Mouse (Mus musculus) hematopoietic stem cell, adult 5-6 weeks (primary cell): Measurements from ENCODE around the gene Gm2832. TPM values are rescaled to one million over a fixed set of nuclear protein-coding genes. Genes with fewer than 3 reads are reported as not detected.
"Not testable (repeated sequence)": the region's sequence is repeated elsewhere in the genome, so short reads cannot be mapped to it uniquely, and the experiment has no call there.

Experiments
- ATAC-seq, 2 experiments: fragments of 125-278 bp in 1 of 2; replicated peaks in 1 of 2; 2 replicates each; pipeline ENCODE4 v1.8.0; 2016 to 2017; ENCODE audit warnings: inconsistent platforms in 2 of 2, mild to moderate bottlenecking in 2 of 2, moderate number of reproducible peaks in 2 of 2, low read depth in 1 of 2, moderate TSS enrichment in 1 of 2; ENCODE audit not compliant: low FRiP score in 2 of 2, poor library complexity in 2 of 2, severe bottlenecking in 2 of 2, insufficient read depth in 1 of 2, low TSS enrichment in 1 of 2
- total RNA-seq: library from RNA; stranded (forward); fragments of 172-1452, 232-1000 nt; gene quantifications from 2 replicates; pipeline ENCODE4 v1.2.3, GENCODE M21; 2017

Gene Gm2832
- total RNA-seq, result not detected in 2 replicates

DNA sequence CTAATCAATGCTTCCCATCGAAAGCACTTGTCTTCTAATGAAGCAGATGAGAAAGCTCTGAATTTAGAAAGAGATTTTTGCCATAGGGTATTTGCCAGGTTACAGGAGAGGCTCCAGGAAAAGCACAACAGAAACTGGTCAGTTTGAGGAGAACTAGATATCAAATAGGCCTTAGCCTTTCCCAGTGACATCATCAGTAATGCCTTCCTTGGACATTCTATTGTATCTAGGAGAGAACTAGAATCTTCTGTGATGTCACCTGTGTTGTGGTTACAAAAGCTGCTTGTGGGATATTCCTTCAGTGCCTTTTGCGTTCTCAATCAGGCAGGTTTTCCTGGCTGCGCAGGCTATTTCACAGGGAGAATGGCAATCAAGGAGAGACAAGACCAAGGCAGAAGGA is at the start of gene Gm2832:
Gm2832 (plus strand) TSS at position 301 of the 400 bp plus-strand sequence.
- not testable (repeated sequence) for ATAC-seq

- not testable (repeated sequence) for ATAC-seq
These were observed 15.3 kb upstream of the Gm2832 start for GRCm38 (mm10) chr14:41263296-41263695.

- not testable (repeated sequence) for ATAC-seq
These were observed 14.5 kb upstream of the Gm2832 start for GRCm38 (mm10) chr14:41263853-41264755.

- peak in 1 of 2 experiments; percentile 12; a peak in 2 of 4 replicates for ATAC-seq
These were observed 13.6 kb upstream of the Gm2832 start for GRCm38 (mm10) chr14:41264756-41265566.

GRCm38 (mm10) chr14:41285965-41286364 is 7.4 kb downstream of the Gm2832 start:
- not testable (repeated sequence) for ATAC-seq

Other genes with a start within 250 kb of the Gm2832 start
- gene Dydc2, start 209.6 kb upstream of the Gm2832 start, total RNA-seq, result not detected in 2 replicates
- gene Dydc1, start 205.9 kb upstream of the Gm2832 start, total RNA-seq, result not detected in 2 replicates
- gene Mat1a, start 173.8 kb upstream of the Gm2832 start, total RNA-seq, result not detected in 2 replicates
- not detected in 2 replicates for gene Sftpa1, start 147.0 kb upstream of the Gm2832 start, total RNA-seq
- gene Mbl1, start 127.3 kb upstream of the Gm2832 start, total RNA-seq, result not detected in 2 replicates
- gene Sftpd, start 93.7 kb upstream of the Gm2832 start, total RNA-seq, result not detected in 2 replicates
- gene Gm5798, start 69.8 kb downstream of the Gm2832 start, total RNA-seq, result not detected in 2 replicates
- not detected in 2 replicates for gene Gm7945, start 107.6 kb downstream of the Gm2832 start, total RNA-seq
- gene Gm6482, start 129.5 kb downstream of the Gm2832 start, total RNA-seq, result not detected in 2 replicates
- gene Gm7954, start 174.7 kb downstream of the Gm2832 start, total RNA-seq, result not detected in 2 replicates
- gene Gm3486, start 210.7 kb downstream of the Gm2832 start, total RNA-seq, result not detected in 2 replicates